Mouse (Mus musculus) lung, postnatal 4 days (tissue): ENCODE results near the gene Chd2.
"Not testable (repeated sequence)": the region's sequence is repeated elsewhere in the genome, so short reads cannot be mapped to it uniquely, and the experiment has no call there.

Source experiments
- DNase-seq, 2 experiments: peaks; one replicate each; pipeline ENCODE4 v3.0.0; 2021

Chd2 gene

DNA sequence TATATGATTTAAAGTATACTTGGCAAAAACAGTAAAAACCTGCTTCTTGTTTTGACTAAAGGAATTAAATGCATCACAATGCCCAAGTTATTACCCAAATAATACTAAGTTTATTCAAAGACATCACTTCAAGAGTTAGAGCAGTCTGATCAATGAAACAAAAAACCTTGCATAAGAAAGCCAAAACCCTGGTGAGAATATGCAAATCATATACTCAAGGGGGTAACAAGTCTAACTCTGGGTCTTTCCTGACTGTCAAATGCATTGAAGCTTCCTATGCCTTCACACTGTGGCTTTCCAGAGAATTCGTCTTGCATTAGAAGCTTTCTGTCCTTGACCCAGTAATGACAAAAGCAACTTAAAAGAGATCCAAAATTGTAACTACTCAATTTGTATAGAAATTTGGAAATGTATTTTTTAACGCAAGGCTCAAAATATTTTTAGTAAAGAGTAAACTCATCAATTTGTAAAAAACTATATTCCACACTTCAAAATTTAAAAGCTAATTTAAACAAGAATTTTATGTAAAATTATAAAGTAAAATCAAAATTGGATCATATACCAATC, 2.4 kb downstream of the Chd2 start:
- no peak for DNase-seq

DNA sequence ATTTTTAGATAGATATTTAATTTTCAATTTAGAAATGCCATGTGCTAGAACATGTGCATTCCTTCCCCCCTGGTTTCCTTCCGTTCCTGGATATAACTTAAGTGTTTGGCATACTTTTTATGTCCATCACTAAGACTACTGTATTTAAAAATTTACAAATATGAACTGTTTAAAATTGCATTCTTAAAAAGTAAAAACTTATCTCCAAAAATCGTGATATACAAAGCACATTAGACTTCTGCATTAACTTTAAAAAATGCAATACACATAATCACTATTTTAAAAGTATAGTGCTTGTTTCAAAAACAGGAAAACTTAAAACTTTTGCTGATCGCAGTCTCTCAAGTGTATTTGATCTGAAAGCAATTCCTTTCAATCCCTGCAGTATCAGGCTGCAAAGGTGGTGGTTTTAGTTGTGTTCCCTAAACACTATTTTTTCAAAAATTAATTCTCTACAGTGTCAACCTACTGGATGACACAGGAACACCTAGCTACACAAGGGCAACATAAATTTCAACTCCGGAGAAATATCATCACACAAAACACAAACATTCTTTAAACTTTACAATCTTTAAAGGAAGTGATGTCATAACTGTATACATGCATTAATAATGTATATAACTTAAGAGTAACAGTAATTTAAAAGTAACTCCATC, 3.1 kb downstream of the Chd2 start:
- no peak for DNase-seq

DNA sequence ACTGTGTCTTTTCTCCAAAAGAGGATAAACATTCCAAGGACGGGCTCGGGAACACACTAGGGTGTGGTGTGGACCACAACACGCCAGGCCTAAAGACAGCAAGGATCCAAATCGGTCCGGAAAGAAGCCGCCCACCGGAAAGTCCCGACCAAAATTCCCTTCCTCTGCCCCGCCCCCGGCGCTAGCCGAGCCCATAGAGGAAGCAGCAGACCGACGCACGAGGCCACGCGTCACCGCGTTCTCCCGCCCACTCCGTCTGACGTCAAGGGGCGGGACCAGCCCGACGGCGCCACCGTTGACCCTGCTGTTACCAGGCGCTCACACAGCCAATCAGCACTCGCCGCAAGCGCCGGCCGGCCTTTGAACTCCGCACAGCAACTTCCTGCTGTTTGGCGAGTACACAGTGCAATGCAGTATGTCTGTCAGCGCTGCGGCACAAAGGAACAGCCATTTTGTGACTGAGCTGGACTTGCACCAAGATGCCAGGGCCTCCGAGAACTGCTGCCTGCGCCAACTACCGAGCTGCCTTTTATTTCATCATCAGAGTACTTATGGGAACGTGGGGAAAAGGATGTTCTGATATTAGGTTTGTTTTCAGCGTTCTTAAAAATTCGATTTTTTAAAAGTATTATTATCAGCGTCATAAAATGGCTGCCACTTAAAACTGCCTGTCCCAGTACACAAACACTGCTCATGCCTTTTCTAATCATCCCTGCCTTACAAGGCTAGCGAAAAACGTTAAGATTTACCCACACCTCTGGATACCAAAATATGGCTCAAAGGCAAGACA, 3.8 kb downstream of the Chd2 start:
- peak; percentile 100 for DNase-seq

DNA sequence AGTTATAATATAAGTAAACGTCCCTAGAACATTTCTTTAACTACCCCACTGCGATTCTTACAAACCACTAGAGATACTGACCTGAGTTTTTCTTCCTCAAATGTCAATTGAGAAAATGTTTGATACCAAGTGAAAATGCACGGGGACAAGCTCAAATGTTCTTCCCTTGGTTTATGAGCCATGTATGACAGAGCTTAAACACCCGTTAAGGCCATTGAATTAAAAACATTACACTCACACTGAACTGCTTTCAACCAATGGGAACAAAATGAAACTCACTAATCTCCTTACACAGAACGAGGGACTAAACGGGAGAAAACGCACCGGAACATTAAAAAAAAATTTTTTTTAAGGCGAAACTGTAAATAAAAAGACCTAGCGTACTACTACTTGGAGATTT, 4.4 kb downstream of the Chd2 start:
- no peak for DNase-seq

DNA sequence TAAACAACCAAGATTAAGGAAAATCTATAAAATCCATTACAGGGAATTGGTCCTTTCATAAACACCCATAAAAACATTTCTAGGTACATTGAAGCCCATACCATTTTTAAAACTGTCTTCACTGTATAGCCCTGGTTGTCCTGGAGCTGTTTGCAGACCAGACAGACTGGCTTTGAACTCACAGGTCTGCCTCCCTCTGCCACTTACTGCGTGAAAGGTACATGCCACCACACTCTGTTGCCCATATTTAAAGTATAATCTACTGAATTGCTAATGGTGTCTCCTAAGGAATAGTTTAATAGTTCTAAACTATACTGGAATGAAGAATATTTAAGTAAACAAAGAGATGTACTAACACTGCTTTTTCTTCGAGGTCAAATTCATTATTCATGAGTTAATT, 5.1 kb downstream of the Chd2 start:
- no peak for DNase-seq

DNA sequence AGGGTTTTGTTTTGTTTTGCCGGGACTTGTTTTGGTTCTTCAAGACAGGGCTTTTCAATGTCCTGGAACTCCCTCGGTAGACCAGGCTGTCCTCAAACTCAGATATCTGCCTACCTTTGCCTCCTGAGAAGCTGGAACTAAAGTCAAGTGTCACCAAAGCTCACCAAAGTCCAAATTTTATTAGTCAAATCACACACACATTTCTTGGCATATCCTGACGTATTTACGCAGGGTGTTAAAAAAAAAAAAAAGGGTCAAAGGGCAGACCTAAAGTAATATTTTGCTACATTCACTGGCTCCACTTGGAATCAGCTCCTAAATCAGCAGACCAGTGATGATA, 5.8 kb downstream of the Chd2 start:
- DNase-seq: no peak

DNA sequence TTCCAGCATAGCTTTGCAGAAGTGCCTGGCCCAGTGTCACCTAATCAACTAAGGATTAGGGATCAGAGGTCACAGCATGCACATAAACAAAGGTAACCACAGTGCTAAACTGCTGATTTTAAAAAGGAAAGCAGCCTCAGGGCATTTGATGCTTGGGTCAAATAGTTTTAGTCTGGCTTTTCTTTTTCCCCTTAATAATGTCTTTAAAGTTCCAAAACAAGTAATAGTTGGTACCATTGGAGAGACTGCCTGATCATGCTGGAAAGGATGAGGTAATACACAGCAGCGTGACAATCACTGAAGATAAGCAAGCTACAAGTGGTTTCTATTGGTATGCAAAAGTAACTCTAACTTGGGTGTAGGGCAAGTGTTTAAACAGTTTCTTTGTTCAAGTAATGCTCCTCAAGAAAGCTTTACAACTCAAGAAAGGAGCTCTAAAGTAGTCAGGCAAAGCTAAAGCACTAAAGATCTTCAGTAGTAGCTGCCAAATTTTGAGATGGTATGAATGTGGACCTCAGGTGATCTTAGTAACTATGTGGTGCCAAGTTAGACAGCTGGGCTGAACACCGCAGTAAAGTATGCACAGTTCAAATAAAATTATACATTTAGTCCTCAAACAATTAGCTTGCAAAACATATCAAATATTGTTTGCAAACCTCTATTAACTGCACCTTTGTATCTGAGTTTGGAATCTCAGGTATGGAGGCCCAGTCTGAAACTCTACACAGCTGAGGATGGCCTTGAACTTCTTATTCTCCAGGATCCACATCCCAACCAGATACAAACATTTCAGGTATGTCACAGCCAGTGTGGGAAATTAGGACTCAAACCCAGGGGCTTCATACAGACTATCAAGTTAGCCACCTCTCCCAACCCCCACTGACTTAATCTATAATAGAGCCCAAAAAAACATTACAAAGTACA, 6.4 kb downstream of the Chd2 start:
- DNase-seq: no peak

DNA sequence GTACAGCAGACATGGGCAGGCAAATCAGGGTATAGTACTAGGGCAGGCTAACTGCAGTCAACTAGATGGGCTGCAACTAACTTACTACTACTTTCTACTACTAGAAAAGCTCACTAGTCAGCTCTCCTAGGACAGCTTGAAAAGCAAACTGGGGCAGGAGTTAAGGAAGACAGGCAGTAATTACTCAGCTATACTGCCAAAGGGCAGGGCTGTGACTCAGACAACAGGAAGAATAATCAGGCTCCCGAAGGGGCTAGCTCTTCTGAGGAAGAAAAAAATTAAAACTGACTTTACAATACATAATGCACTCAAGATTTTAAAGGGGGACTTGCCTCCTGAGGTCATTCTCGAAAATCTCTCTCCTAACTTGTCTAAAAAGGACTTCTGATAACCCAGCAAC, 8.2 kb downstream of the Chd2 start:
- no peak for DNase-seq

DNA sequence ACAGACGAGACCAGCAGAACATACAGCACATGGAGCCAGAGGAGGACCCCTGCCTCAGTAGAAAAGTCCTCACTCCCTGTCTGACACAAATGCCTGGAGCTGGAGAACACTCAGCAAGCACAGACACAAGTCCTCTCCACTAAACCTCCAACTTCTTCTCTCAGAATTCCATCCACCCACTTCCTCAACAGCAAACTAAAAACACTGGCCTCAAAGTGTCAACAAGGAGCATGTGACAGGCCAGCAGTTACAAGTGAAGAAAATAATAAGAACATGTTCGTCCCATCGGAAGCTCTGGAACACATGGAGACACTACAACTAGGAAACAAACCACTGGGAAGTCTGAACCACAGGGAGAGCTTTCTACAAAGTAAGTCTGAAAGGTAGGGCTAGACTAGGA, 8.7 kb downstream of the Chd2 start:
- DNase-seq: no peak

DNA sequence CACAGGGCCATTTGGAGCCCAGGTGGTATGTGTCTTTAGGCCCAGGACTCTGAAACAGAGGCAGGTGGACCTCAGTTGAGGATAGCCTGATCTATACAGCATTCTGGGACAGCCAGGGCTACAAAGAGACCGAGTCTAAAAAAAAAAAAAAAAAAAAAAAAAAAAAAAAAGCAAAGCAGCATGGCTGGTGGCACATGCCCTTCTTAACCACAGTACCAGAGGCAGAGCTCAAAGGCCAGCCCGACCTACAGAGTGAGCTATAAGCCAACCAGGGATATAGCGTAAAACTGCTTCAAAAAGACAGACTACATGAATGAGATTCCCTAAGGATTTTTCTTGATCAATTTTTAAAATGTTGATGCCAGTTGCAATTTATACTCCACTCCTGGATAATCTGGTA, 9.5 kb downstream of the Chd2 start:
- no peak for DNase-seq

DNA sequence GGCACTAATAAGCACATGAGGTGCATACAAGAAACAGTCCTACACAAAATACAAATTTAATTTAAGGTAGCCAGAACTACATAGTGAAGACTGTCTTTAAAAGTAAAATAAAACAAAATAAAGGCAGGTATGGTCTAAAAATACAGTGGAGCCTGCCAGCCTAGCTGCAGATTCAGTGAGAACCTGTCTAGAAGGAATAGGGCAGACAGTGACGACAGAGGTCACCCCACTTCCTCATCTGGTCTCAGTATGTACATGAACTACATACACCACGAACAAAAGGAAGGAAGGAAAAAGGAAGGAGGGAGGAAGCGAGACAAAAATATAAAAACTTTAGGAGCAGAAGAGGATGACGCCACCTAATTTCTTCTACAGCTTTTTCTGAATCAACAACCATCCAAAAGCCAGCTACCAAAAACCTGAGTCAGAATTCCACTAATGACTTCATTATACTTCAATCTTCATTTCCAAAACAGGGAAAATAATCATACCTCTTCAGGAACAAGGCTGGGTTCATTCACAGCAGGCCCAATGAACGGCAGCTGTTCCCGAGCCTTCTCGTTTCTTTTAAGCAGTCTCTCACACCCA, 10.0 kb downstream of the Chd2 start:
- DNase-seq: no peak

DNA sequence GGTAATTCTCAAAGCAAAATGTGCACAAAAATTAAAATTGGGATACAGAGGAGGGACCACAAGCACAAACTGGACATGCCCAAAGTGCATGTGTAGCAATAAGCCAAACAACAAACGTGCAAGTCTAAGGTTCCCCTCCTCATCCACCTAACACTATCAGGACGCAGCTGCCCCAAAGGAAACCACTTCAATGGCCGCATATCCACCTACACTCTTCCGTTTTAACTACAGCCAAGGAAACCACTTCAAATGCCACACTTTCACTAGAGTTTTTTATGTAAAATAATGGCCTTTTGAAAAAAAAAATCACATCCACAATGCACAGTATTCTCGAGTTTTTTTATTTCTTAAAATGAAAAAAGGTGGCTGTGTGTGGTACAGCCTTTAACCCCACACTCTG, 10.8 kb downstream of the Chd2 start:
- DNase-seq: no peak

DNA sequence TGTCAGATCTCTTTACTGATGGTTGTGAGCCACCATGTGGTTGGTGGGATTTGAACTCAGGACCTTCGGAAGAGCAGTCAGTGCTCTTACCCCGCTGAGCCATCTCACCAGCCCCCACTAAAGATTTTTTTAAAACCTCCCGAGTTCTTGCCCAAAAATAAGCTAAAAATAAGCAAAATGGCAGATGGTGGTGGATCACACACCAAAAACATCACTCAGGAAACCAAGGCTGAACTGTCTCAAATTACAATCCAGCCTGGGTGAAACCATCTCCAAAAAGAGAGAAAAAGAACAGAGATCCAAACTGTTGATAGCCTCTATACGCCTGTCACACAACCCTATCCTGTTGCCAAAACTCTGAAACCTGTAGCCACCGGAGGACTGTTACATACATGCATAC, 11.5 kb downstream of the Chd2 start:
- DNase-seq: no peak

DNA sequence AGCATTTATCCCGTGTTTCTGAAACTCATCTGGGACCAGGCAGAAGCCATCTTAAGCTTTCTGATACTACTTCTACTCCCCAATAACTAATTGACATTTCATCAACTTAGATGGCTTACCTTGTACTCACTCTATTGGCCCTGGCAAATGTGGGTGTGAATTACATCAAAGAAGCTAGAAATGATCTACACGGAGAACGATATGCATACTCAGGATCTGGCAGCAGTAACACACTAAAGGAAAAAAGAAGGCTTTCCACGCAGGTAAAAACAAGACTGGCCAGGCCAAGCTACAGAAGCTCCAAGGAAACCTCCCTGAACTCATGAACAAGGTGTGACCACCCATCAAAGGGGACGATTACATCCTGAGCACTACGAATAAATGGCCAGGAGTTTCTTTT, 12.4 kb downstream of the Chd2 start:
- DNase-seq: no peak

DNA sequence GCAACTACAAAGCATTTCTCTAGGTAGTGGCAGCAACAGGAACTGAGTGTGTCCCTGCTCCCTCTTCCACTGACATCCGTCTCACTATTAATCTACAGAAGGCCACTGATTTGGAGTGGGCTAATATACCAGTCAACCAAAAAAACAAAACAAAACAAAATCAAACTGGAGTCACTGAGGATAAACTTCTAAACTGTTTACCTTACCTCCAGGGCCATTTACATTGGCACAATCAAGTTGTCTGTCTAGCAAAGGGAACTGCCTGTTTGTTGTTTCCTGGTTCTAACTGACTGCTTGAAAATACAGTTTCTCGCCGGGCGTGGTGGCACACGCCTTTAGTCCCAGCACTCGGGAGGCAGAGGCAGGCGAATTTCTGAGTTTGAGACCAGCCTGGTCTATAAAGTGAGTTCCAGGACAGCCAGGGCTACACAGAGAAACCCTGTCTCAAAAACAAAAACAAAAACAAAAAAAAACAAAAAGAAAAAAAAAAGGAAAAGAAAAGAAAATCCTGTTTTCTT, 13.2 kb downstream of the Chd2 start:
- DNase-seq: not testable (repeated sequence)

DNA sequence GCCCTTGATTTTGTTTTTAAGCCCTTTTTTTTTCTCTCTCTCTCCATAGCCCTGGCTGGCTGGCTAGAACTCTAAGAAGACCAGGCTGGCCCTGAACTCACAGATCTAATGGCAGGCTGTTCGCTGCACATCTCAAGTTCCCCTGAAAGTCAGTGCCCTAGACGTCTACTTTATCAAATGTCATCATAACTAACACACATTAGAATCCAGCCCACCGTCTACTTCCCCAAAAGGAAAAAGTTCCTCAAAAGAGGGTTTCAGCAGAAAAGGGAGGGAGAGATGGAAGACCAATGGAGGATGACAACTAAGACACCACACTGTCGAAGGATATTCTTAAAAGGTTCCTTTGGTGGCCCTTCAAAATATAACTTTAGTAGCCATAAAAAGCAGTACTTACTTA, 14.4 kb downstream of the Chd2 start:
- no peak for DNase-seq

DNA sequence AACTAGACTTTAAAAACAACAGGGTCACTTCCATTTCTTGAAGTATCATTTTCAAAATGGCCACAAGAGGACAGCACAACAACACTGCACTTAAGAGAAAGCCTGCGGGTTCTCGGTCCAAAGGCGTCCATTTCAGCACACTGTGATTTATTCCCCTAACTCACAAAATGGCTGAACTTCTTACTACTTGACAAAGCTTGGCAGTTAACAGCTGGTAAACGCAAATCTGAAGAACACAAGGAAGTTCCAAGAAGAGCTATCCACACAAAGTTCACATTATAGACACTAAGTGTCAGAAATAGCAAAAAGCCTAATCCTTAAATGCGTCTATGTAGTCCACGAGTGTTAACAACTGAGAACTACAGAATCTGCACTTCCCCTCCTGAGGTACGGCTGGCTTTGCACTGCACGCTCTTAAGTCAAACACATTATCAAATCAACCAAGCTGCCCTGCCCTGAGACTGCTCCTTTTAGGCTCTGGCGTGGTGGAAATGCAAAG, 17.1 kb downstream of the Chd2 start:
- DNase-seq: peak; percentile 61 to 73

DNA sequence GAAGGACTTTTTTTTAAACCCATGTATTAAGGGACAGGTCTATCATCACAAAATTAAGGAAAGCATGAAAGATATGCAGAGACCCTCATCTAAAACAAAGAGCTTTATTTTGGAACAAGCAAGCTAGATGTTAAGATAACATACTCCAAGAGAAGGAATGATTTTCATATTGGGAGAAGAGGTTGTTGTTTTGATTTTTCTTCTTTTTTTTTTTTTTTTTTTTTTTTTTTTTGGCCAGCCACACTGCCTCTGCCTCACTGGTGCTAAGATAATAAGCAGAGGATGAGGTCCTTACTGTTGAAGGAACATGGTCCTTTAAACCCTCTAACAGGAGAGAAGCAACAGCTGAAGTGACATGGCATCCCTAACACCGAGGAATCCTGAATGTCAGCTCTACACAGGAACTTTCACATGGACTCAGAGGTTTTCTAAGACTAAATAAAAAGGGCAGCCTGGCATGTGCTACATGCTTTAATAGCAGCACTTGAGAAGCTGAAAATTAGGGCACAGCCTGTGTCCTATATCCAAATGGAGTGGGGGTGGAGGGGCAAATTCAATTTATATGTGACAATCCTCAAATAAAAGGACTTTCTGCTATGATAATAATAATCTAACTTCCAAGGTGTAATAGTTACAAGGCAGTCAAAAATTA, 17.9 kb downstream of the Chd2 start:
- no peak for DNase-seq

DNA sequence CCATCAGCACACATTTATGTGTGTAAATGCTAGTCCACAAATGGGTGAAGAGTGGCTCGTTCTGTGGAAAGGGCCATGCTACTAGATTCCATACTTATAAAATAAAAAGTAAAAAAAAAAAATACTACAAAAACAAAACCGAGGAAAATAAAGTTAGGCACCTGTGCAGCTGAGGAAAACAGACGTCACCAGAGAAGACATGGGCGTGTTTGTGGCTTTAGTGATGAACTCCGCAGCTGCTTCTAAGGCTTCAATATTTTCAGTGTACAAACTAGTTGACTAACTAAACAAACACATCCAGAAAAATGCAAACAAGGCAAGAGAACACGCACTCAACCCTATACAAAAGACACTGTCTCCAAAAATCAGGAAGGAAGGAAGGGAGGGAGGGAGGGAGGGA, 18.4 kb downstream of the Chd2 start:
- no peak for DNase-seq

DNA sequence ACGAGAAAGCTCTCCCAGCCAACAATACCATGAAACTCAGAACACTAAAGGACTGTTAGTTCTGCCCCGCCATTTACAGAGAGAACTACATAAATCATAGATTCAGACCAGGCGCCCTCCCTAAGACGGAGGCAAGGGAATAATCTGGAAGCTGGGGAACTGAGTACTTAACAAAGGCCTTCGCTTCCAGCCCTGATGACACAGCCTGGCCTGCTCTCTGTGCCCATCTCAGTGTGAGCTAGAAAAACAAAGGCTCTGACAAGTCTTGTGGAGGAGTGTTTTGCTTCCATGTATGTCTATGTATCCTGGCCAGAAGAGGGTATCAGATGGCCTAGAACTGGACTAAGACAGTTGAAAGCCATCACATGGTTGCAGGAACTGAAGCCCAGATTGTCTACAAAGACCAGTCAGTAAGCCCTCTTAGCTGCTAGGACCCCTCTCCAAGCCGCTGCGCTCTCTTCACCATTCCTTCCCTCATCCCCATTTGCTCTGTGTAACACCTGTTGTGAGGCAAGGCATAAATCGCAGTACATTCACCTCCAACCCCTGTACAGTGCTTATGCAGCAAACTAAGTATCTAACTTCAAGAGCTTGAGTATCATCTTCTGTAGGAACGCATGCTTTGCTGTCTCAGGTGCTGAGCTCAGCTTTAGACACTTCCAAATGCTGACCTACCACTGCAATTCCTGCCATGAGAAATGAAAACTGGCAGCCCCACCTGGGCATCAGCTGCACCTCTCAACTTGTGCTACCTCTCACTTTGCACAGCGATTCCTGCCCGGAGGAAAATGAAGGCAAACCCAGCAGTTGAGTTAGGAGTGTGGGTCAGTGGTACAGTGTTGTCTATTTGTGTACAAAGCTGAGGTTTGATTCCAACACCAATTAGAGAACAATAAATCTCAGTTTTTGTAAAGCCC, 20.1 kb downstream of the Chd2 start:
- DNase-seq: no peak

DNA sequence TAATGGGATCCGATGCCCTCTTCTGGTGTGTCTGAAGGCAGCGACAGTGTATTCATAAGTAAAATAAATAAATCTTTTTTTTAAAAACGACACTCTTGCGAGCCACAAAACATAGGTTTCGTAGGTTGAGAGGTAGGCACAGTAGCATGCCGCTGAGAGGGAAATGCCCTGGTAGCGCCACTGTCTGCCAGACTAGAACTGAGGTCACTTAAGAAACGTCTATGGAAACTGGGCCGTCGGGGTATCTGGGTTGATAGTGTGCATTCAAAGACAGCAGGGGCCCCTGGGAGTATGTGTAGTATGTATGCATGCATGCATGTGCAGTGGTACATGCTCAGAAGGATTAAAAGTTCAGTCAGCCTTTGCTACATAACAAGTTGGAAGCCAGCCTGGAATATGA, 21.4 kb downstream of the Chd2 start:
- no peak for DNase-seq
